22 mouse cellular contexts compared by ENCODE assay signal in genomic region chr17:10611626-10612025, GRCm38 (mm10).
"Had no signal": no experiment of that assay in that cellular context is flagged by ENCODE, and none has a peak within 500 bp of the region (broad histone marks: within the 10 kb centered on the region; RNA-seq: fewer than 3 reads in every experiment).

No protein-coding gene starts in this region.

- H3K27me3 ChIP-seq: kidney, embryonic 15.5 days; limb, embryonic 12.5 days; limb, embryonic 15.5 days; lung, embryonic 15.5 days; neural tube, embryonic 12.5 days; neural tube, embryonic 15.5 days; stomach, embryonic 15.5 days had no signal

- H3K27ac ChIP-seq: kidney, embryonic 15.5 days; limb, embryonic 12.5 days; limb, embryonic 15.5 days; liver, embryonic 14.5 days; lung, embryonic 15.5 days; neural tube, embryonic 12.5 days; neural tube, embryonic 15.5 days; stomach, embryonic 15.5 days had no signal

- H3K4me3 ChIP-seq: kidney, embryonic 15.5 days; limb, embryonic 12.5 days; limb, embryonic 15.5 days; lung, embryonic 15.5 days; neural tube, embryonic 12.5 days; neural tube, embryonic 15.5 days; stomach, embryonic 15.5 days had no signal

- H3K9me3 ChIP-seq: kidney, embryonic 15.5 days; limb, embryonic 12.5 days; limb, embryonic 15.5 days; lung, embryonic 15.5 days; neural tube, embryonic 15.5 days; stomach, embryonic 15.5 days had no signal

- H3K36me3 ChIP-seq: kidney, embryonic 15.5 days; limb, embryonic 12.5 days; limb, embryonic 15.5 days; lung, embryonic 15.5 days; neural tube, embryonic 12.5 days; neural tube, embryonic 15.5 days; stomach, embryonic 15.5 days had no signal

- H3K4me2 ChIP-seq: kidney, embryonic 15.5 days; limb, embryonic 12.5 days; limb, embryonic 15.5 days; liver, embryonic 11.5 days; lung, embryonic 15.5 days; midbrain, embryonic 11.5 days; neural tube, embryonic 12.5 days; neural tube, embryonic 15.5 days; stomach, embryonic 15.5 days had no signal

- ATAC-seq: liver, postnatal 0 days had no signal

- H3K4me1 ChIP-seq: kidney, embryonic 15.5 days; limb, embryonic 12.5 days; limb, embryonic 15.5 days; lung, embryonic 15.5 days; neural tube, embryonic 12.5 days; stomach, embryonic 15.5 days had no signal

- H3K9ac ChIP-seq: kidney, embryonic 15.5 days; limb, embryonic 12.5 days; limb, embryonic 15.5 days; liver, embryonic 14.5 days; liver, postnatal 0 days; lung, embryonic 15.5 days; neural tube, embryonic 12.5 days; neural tube, embryonic 15.5 days; stomach, embryonic 15.5 days had no signal

- DNase-seq: kidney, adult 11 months; kidney, adult 8-10 months; kidney, postnatal 10 days; kidney, postnatal 36 days; left cerebral cortex, postnatal 4 days; liver, postnatal 0 days; midbrain, embryonic 14.5 days; right cerebral cortex, adult 18-20 months; right cerebral cortex, postnatal 14 days; spleen, adult 18-20 months; thymus, adult 18-20 months; thymus, postnatal 36 days had no signal
